Mouse (Mus musculus) hematopoietic stem cell, adult 5-6 weeks (primary cell): Measurements from ENCODE around the gene Gm10424. TPM values are rescaled to one million over a fixed set of nuclear protein-coding genes. Genes with fewer than 3 reads are reported as not detected.
"Not testable (repeated sequence)": the region's sequence is repeated elsewhere in the genome, so short reads cannot be mapped to it uniquely, and the experiment has no call there.

ENCODE experiments used
- ATAC-seq, 2 experiments: fragments of 125-278 bp in 1 of 2; replicated peaks in 1 of 2; 2 replicates each; pipeline ENCODE4 v1.8.0; 2016 to 2017; ENCODE audit warnings: inconsistent platforms in 2 of 2, mild to moderate bottlenecking in 2 of 2, moderate number of reproducible peaks in 2 of 2, low read depth in 1 of 2, moderate TSS enrichment in 1 of 2; ENCODE audit not compliant: low FRiP score in 2 of 2, poor library complexity in 2 of 2, severe bottlenecking in 2 of 2, insufficient read depth in 1 of 2, low TSS enrichment in 1 of 2
- total RNA-seq: library from RNA; stranded (forward); fragments of 172-1452, 232-1000 nt; gene quantifications from 2 replicates; pipeline ENCODE4 v1.2.3, GENCODE M21; 2017

The Gm10424 gene
- not detected in 2 replicates for total RNA-seq

DNA sequence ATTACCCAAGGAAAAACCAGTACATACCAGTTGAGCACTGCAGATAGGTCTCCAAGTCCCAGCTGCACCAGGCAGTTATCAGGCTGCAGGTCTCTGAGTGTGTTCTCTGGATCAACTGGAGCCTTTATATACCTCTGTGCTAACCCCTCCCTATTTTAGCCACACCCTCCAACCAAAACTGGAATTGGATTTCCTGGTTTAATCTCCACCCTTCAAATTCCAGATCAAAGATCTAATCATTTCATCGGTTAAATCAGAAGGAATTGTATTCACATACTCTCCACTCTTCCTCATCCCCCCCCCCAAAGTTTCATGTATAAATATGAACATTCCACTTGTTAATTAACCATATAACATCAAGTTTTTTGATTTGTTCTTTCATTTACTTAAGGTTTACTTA lies at the start of gene Gm10424:
Gm10424 (minus strand) TSS at position 101 of the 400 bp plus-strand sequence.
- ATAC-seq = not testable (repeated sequence)

DNA sequence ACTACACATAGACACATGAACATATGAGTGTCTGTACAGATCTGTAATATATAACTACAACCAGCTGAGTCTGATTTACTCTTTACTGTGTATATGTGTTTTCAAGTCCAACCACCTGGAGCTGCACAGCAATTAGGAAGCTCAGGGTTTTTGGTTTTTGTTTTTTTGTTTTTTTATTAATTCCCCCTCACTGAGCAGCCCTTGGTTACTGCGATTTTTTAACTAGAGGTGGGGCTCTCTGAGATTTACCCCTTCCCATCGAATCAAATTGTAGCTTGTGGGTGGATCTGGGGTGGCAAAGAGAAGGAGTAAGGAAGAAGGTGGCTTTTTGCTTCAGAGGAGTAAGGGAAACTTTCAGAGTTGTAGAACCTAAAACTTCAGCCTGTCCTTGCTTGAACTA lies 33.0 kb upstream of the Gm10424 start, which contains the start of gene Gm3259:
Gm3259 (plus strand) TSS at position 301 of the 400 bp plus-strand sequence.
- not testable (repeated sequence) for ATAC-seq

Other genes with a start within 250 kb of the Gm10424 start
- gene Gm7942, start 165.8 kb downstream of the Gm10424 start, total RNA-seq = not detected in 2 replicates
- not detected in 2 replicates for gene Gm16513, start 90.1 kb downstream of the Gm10424 start, total RNA-seq
- gene Gm3259, start 33.1 kb upstream of the Gm10424 start, total RNA-seq = not detected in 2 replicates
- not detected in 2 replicates for gene D5Ertd577e, start 184.0 kb upstream of the Gm10424 start, total RNA-seq
- not detected in 2 replicates for gene Gm3286, start 238.0 kb upstream of the Gm10424 start, total RNA-seq